In the genomic region with DNA sequence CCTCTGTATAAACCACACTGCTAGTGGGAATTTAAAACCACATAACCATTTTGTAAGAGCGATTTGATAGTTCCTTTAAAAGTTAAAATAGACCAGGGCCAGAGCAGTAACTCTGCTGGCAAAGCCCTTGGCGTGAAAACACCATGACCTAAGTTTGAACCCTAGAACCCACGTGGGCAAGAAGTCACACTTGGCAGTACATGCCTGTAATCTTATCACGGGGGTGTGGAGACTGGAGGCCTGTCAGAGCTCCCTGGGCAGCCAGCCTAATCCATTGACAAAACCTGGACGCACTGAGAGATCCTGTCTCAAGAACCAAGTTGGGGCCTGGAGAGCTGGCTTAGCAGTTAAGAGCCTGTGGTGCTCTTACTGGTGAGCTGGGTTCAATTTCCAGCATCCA, we compare ENCODE assay signal across 8 mouse cellular contexts. TPM values are rescaled to one million over a fixed set of nuclear protein-coding genes. Genes with fewer than 3 reads are reported as not detected.
DNase-seq lines count a peak whose midpoint lies in the region; ATAC-seq lines count a peak whose summit lies in the region.

No protein-coding gene starts in this region.

- no peaks in the 10 kb centered on the region for H3K27me3 ChIP-seq in heart, embryonic 14.5 days (ENCODE audit: control insufficient read depth, insufficient read depth, low read length)
- H3K27me3 ChIP-seq in stomach, embryonic 14.5 days (ENCODE audit: control insufficient read depth, insufficient read depth, low read length), result no peaks in the 10 kb centered on the region

- peak overlapping the region; percentile 21; the same call in 1 of the 2 replicates for H3K4me2 ChIP-seq in heart, embryonic 14.5 days (ENCODE audit: low read length)
- no peak overlapping the region for H3K4me2 ChIP-seq in stomach, embryonic 14.5 days (replicated peaks; ENCODE audit: low read depth, low read length)

- no peaks in the 10 kb centered on the region for H3K9me3 ChIP-seq in heart, embryonic 14.5 days (ENCODE audit: control insufficient read depth, low read length)
- no peaks in the 10 kb centered on the region for H3K9me3 ChIP-seq in stomach, embryonic 14.5 days (ENCODE audit: control insufficient read depth, low read depth, low read length)

- H3K4me3 ChIP-seq in heart, embryonic 14.5 days (ENCODE audit: control insufficient read depth in 1 of 2, insufficient read depth in 1 of 2, low read depth in 1 of 2, low read length in 2 of 2), result no peak overlapping the region
- H3K4me3 ChIP-seq in stomach, embryonic 14.5 days (ENCODE audit: low read depth, low read length), result no peak overlapping the region

- WGBS in heart, embryonic 14.5 days, result 3% methylated on average over 5 of the region's 5 CpGs
- 34% methylated on average over 5 of the region's 5 CpGs for WGBS in stomach, embryonic 14.5 days

- H3K27ac ChIP-seq in heart, embryonic 14.5 days (replicated peaks in 1 of 2; ENCODE audit: control insufficient read depth in 1 of 2, insufficient read depth in 1 of 2, low read depth in 2 of 2, low read length in 2 of 2), result peak overlapping the region; percentile 62 to 83
- H3K27ac ChIP-seq in stomach, embryonic 14.5 days (ENCODE audit: low read length), result no peak overlapping the region

- H3K9ac ChIP-seq in heart, embryonic 14.5 days (ENCODE audit: low read length), result no peak overlapping the region; the same call in 1 of the 2 replicates
- H3K9ac ChIP-seq in stomach, embryonic 14.5 days (replicated peaks; ENCODE audit: low read depth, low read length), result no peak overlapping the region

- DNase-seq in cerebellum, postnatal 14 days, result peak; percentile 60 to 65
- no peak for DNase-seq in cerebellum, adult 9-10 months
- peak; percentile 13 to 35 for DNase-seq in adrenal gland, postnatal 4 days (ENCODE audit: low spot score in 2 of 2)
- DNase-seq in kidney, postnatal 4 days, result peak; percentile 22 to 43
- no peak for DNase-seq in left cerebral cortex, adult 9 months (ENCODE audit: low spot score in 2 of 2)
- DNase-seq in layer of hippocampus, adult 9-11 months, result no peak

- no peaks in the 10 kb centered on the region for H3K36me3 ChIP-seq in heart, embryonic 14.5 days (ENCODE audit: control insufficient read depth, insufficient read depth, low read length)
- H3K36me3 ChIP-seq in stomach, embryonic 14.5 days (ENCODE audit: control insufficient read depth, insufficient read depth, low read length), result no peaks in the 10 kb centered on the region

- ATAC-seq in heart, embryonic 14.5 days (ENCODE audit: insufficient number of reproducible peaks, insufficient read depth, low FRiP score, low read depth), result peak; percentile 96
- ATAC-seq in stomach, embryonic 14.5 days (ENCODE audit: insufficient number of reproducible peaks, insufficient read depth, low FRiP score, low read depth), result peak; percentile 80

- H3K4me1 ChIP-seq in heart, embryonic 14.5 days (ENCODE audit: control insufficient read depth in 2 of 2, insufficient read depth in 2 of 2, low read length in 2 of 2), result peaks cover 6 to 17% of the 10 kb centered on the region in 2 experiments
- H3K4me1 ChIP-seq in stomach, embryonic 14.5 days (ENCODE audit: control insufficient read depth, insufficient read depth, low read length), result peaks cover 3% of the 10 kb centered on the region; the same call in 1 of the 2 replicates

RNA-seq across cellular contexts. Expression of a gene that starts 12.9 kb away (rescaled TPM):
- 1 to 10 TPM; 1.5 to 1.9 TPM for total RNA-seq in adrenal gland, postnatal 4 days (2021)
- 1.0 and 1.8 TPM in 2 replicates for polyA plus RNA-seq in heart, embryonic 14.5 days (2014; fragmentation: Nextera tagmentation; extraction: Ambion mirVana)
- 0.64 and 0.91 TPM in 2 replicates for polyA plus RNA-seq in stomach, embryonic 14.5 days (2014; fragmentation: Nextera tagmentation; extraction: Ambion mirVana)

RNA-seq across cellular contexts. Expression of a gene that starts 19.0 kb away (rescaled TPM):
- 10 to 100 TPM; 15.6 to 15.9 TPM for total RNA-seq in adrenal gland, postnatal 4 days (2021)
- 64.1 and 66.8 TPM in 2 replicates for polyA plus RNA-seq in heart, embryonic 14.5 days (2014; fragmentation: Nextera tagmentation; extraction: Ambion mirVana)
- 43.6 and 44.0 TPM in 2 replicates for polyA plus RNA-seq in stomach, embryonic 14.5 days (2014; fragmentation: Nextera tagmentation; extraction: Ambion mirVana)

RNA-seq across cellular contexts. Expression of a gene that starts 43.1 kb away (rescaled TPM):
- total RNA-seq in adrenal gland, postnatal 4 days (2021), result 100 to 1,000 TPM; 172 to 189 TPM
- 244 and 259 TPM in 2 replicates for polyA plus RNA-seq in heart, embryonic 14.5 days (2014; fragmentation: Nextera tagmentation; extraction: Ambion mirVana)
- polyA plus RNA-seq in stomach, embryonic 14.5 days (2014; fragmentation: Nextera tagmentation; extraction: Ambion mirVana), result 360 and 410 TPM in 2 replicates

Comparison
In these comparisons a context has a peak if more than half of its experiments do, and no peak if none do; other contexts are left out.
1. DNase-seq: peak in cerebellum, postnatal 14 days (2 of 2), adrenal gland, postnatal 4 days (2 of 2) and kidney, postnatal 4 days (2 of 2); none in cerebellum, adult 9-10 months (single experiment), left cerebral cortex, adult 9 months (0 of 2) and layer of hippocampus, adult 9-11 months (single experiment).